Mouse (Mus musculus) adrenal gland, adult (tissue): Measurements from ENCODE around the gene Nmd3.

Source experiments
- DNase-seq, 2 experiments: peaks; one replicate each; pipeline ENCODE4 v3.0.0; 2022 to 2023; ENCODE audit warnings: low spot score in 1 of 2; ENCODE audit not compliant: inconsistent age in 2 of 2

The Nmd3 gene

DNA sequence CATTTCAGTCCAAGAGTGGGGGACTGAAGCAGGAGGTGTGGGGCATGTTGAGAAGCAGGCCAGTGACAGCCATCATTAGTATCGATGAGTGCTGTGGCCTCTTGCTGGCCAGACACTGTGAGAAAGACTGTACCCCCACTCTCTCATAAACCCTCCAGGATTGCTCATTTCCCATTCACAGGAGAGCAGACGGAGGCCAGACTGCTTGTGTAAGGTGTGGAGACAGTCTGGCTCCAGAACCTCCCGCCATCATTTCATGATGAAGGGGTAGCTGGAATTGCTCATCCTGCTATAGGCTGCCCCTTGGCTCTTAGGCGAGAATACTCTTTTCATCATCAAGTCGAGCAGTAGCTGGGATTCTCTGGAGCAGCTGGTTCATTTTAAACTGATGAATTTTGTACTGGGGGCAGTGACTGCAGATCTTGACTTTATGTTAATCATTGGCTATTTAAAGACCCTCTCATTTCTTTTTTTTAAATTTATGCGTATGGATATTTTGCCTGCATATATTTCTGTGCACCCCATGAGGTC, 41.1 kb downstream of the Nmd3 start:
- no peak for DNase-seq

DNA sequence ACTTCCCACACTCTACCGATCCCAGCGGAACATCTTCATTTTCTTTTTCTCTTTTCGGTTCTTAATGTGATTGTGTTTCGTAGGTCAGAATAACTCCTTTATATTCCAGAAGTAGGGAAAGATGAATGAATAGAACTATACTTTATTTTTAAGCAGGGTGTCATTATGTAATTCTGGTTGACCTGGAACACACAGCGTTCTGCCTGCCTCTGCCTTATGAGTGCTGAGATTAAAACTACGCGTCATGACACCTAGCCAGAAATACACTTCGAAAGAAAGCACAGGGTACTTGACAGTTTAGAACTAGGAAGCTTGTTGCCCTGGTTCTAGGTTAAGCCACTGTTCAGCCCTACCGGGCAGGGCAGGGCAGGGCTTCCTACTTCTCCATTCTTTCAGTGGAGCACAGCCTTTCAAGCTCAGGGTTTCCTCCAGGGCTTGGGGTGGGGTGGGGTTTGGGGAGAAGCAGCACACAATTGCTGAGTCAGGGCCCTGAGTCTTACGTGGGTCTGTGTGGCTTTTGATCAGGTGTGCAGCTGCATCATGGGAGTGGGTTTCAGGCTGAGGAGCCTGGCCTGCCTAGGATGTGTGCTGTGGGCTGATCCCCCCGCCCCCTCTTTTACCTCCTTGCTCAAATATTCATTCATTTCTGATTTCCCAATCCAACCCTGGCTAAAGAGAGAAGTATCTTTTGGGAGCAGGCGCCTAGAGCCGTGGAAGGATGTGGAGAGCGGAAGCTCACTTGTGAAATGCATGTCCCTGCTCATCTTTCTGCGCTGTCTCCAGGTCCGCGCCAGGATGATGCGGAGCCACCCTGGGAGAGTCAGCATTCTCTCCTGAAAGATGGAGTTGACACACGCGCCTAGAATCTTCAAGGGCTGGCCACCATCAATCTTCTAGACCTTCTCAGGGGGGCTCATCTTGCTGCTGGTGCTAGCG, 42.1 kb downstream of the Nmd3 start:
- DNase-seq = no peak

- DNase-seq = no peak
Measured at GRCm38 (mm10) chr3:69765206-69765605, 43.4 kb downstream of the Nmd3 start.

DNA sequence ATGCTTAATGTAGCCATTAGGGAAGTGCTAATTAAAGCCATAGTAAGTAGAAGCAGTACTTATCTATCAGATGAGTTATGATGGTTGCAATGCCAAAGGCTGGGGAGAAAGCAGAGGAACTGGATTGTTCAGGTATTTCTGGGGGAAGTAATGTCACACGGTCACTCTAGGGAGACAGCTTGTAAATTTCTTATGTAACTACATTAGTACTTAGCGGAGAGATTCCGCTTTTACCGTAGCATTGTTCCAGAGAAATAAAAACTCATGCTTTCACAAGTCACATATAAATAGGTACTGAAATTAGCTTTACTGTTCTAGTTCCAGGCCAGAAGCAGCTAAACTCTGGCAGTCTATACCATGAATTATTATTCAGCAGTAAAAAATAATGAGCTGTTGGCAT, 47.4 kb downstream of the Nmd3 start:
- no peak for DNase-seq

- DNase-seq = peak in 1 of 2 experiments; percentile 74
Measured at GRCm38 (mm10) chr3:69773356-69773755, 51.6 kb downstream of the Nmd3 start.

GRCm38 (mm10) chr3:69779246-69779796, 57.5 kb downstream of the Nmd3 start:
- peak in 1 of 2 experiments; percentile 29 for DNase-seq

GRCm38 (mm10) chr3:69792823-69793417, 71.1 kb downstream of the Nmd3 start:
- DNase-seq = no peak

DNA sequence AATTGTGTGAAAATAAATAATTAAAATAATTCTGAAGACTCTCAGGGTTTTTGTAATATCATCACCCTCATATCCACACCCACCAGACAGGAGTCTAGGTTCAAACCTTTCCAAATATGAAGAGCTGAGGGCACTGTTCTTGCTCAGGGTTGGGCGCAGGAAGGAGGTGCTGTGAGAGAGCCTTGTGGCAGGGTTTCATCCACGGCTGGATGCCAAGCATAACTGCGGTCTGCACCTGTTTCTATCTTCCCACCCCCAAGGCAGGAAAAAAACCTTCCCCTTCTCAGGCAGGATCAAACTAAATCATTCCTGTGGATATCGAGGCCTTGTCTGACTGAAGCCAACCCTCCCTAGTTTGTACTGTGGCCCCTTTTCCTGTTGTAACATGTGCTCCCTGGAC, 75.7 kb downstream of the Nmd3 start:
- DNase-seq = no peak

DNA sequence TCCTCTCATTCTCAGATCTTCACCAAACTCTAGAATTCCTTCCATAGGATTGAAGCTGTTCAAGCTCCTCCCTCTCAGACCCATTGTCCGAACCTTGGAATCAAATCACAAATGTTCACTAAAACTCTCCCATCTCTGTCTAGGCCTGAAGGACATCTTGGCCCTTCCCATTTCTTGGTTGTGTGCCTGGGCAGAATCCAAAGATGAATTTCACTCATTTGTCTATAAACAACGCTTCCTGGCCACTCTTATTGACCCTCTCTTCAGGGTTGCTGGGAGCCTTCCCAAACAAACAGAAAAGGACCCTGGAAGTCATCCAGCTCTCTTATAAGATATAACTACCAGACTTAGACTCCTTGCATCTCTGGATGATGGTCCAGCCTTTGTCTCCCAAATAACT, 76.2 kb downstream of the Nmd3 start:
- no peak for DNase-seq

- no peak for DNase-seq
Measured at GRCm38 (mm10) chr3:69799096-69799495, 77.3 kb downstream of the Nmd3 start.

DNA sequence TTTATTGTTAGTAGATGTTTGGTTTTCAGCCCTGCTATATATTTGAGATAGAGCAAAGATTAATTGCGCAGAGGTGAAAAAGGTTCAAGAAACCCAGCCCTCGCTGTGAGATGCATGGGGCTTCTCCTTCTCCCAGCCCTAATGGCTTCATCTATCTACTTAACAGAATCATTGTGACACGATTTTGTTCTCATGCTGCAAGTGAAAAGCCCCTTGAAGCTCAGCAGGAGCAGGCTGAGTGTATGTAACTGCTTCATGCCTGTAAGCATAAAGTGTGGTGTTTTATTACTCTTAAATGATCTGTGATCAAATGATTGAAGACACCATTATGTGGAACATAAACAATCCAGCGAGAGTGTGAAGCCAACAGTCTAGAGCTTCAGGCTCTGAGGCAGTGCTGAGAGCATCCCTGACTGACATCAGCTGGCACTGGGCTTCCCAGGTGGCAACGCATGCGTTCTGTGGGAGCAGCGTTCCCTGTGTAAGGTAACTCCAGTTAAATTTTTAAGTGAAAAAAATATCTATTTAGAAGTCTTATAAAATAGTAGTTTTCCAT, 79.1 kb downstream of the Nmd3 start:
- DNase-seq = no peak

DNA sequence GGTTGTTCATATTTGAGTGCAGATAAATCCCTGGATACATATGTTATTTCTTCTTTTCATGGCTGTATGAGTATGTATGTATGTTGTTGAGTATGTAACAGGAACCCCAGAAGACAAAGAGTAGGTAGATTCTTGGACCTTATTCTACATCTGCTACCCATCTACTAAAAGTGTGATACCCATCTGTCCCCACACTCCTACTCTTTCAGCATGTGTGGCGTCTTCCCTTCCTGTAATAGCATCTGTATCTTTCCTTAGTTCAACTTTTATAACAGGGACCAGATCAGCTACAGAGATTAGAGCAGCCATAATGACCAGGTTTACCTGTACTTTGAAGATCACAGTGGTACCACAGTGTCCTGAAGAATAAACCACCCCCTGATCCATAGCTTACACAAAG, 81.4 kb downstream of the Nmd3 start:
- DNase-seq = no peak
